Mouse (Mus musculus) embryonic stem cell, embryonic (primary cell): Measurements from ENCODE around the gene Il20rb.

Experiments used
- CTCF ChIA-PET, 4 experiments: fragments of 300-600 bp in 2 of 4; fragments of 350-600 bp in 2 of 4; sonication (Branson Sonifier 250); formaldehyde crosslinking; loops; one replicate each; lab custom pipeline; 2022; ENCODE audit warnings: inconsistent platforms in 2 of 4; lab: Charles Lee
- POLR2A ChIA-PET, 4 experiments: fragments of 300-600 bp in 2 of 4; fragments of 350-600 bp in 2 of 4; sonication (Branson Sonifier 250); formaldehyde crosslinking; loops; one replicate each; lab custom pipeline; 2022; ENCODE audit warnings: antibody characterized with exemption in 4 of 4, inconsistent platforms in 1 of 4; lab: Charles Lee

The Il20rb gene

GRCm38 (mm10) chr9:100454664-100454993, 32.0 kb downstream of the Il20rb start:
- ChIA-PET POLR2A (interaction anchor here in 2 of 4 experiments (0.7 to 1.7 kb wide), 4 partner anchors 189 to 760 kb away, joined by 3 to 13 read pairs (median 4); partner anchors contain the start of gene Pccb (in 1 of the 2)), CTCF (interaction anchor here (0.5 to 2.2 kb wide), 15 partner anchors 8 to 1215 kb away, joined by 3 to 16 read pairs (median 4); partner anchors contain the start of gene Nck1 (in 1 of the 4))

- POLR2A ChIA-PET: interaction anchor here (0.6 to 1.7 kb wide), 8 partner anchors 10 to 759 kb away, joined by 3 to 13 read pairs (median 4); partner anchors contain the start of gene Pccb (in 1 of the 4)
- CTCF ChIA-PET: interaction anchor here (0.5 to 2.2 kb wide), 41 partner anchors 8 to 1216 kb away, joined by 3 to 16 read pairs (median 3); partner anchors contain the start of gene Nck1 (in 1 of the 4)
Measured at GRCm38 (mm10) chr9:100453944-100454663, 32.5 kb downstream of the Il20rb start.

- ChIA-PET POLR2A (interaction anchor here in 1 of 4 experiments (1.6 kb wide), 1 partner anchor 94 kb away, joined by 4 read pairs; the partner anchor contains the start of gene Nck1), CTCF (interaction anchor here in 2 of 4 experiments (0.6 to 2.2 kb wide), 2 partner anchors 212 to 465 kb away, joined by 3 to 5 read pairs; no protein-coding TSS in a partner anchor)
Measured at GRCm38 (mm10) chr9:100452432-100452831, 34.2 kb downstream of the Il20rb start.

GRCm38 (mm10) chr9:100446059-100446686, 40.4 kb downstream of the Il20rb start:
- ChIA-PET POLR2A (interaction anchor here in 1 of 4 experiments (0.5 to 1.2 kb wide), 2 partner anchors 8 to 493 kb away, joined by 3 to 4 read pairs; no protein-coding TSS in a partner anchor), CTCF (interaction anchor here (0.5 to 2.3 kb wide), 58 partner anchors 8 to 1602 kb away, joined by 3 to 18 read pairs (median 4); partner anchors contain the start of gene Nck1 (in 2 of the 4))

- POLR2A ChIA-PET: interaction anchor here in 1 of 4 experiments (0.7 kb wide), 1 partner anchor 749 kb away, joined by 3 read pairs; no protein-coding TSS in a partner anchor
- CTCF ChIA-PET: no interaction called here
Measured at GRCm38 (mm10) chr9:100440111-100440790, 46.3 kb downstream of the Il20rb start.

- ChIA-PET POLR2A (interaction anchor here in 2 of 4 experiments (0.7 to 1.6 kb wide), 2 partner anchors 748 to 750 kb away, joined by 3 read pairs; no protein-coding TSS in a partner anchor), CTCF (no interaction called here)
Measured at GRCm38 (mm10) chr9:100439481-100439880, 47.1 kb downstream of the Il20rb start.

GRCm38 (mm10) chr9:100438994-100439393, 47.6 kb downstream of the Il20rb start:
- ChIA-PET CTCF (no interaction called here), POLR2A (interaction anchor here in 1 of 4 experiments (1.6 kb wide), 1 partner anchor 750 kb away, joined by 3 read pairs; no protein-coding TSS in a partner anchor)

- ChIA-PET POLR2A (interaction anchor here in 2 of 4 experiments (0.6 to 1.3 kb wide), 3 partner anchors 10 to 180 kb away, joined by 3 read pairs; no protein-coding TSS in a partner anchor), CTCF (interaction anchor here in 3 of 4 experiments (1.0 to 1.1 kb wide), 3 partner anchors 9 kb away, joined by 3 to 4 read pairs (median 4); no protein-coding TSS in a partner anchor)
Measured at GRCm38 (mm10) chr9:100436865-100437595, 49.6 kb downstream of the Il20rb start.

- POLR2A ChIA-PET: interaction anchor here in 1 of 4 experiments (1.5 kb wide), 1 partner anchor 13 kb away, joined by 6 read pairs; no protein-coding TSS in a partner anchor
- CTCF ChIA-PET: interaction anchor here in 1 of 4 experiments (0.5 kb wide), 1 partner anchor 23 kb away, joined by 3 read pairs; no protein-coding TSS in a partner anchor
Measured at GRCm38 (mm10) chr9:100431355-100431754, 55.2 kb downstream of the Il20rb start.

GRCm38 (mm10) chr9:100430911-100431310, 55.7 kb downstream of the Il20rb start:
- CTCF ChIA-PET: interaction anchor here in 1 of 4 experiments (1.3 kb wide), 1 partner anchor 16 kb away, joined by 4 read pairs; no protein-coding TSS in a partner anchor
- POLR2A ChIA-PET: interaction anchor here in 1 of 4 experiments (1.5 kb wide), 1 partner anchor 13 kb away, joined by 6 read pairs; no protein-coding TSS in a partner anchor

GRCm38 (mm10) chr9:100419644-100420043, 66.9 kb downstream of the Il20rb start:
- ChIA-PET POLR2A (no interaction called here), CTCF (no interaction called here)

- POLR2A ChIA-PET: interaction anchor here in 1 of 4 experiments (0.7 kb wide), 1 partner anchor 479 kb away, joined by 4 read pairs; no protein-coding TSS in a partner anchor
Measured at GRCm38 (mm10) chr9:100419103-100419502, 67.5 kb downstream of the Il20rb start.

GRCm38 (mm10) chr9:100416756-100417155, 69.8 kb downstream of the Il20rb start:
- ChIA-PET POLR2A (interaction anchor here in 2 of 4 experiments (0.5 to 0.7 kb wide), 2 partner anchors 344 to 685 kb away, joined by 3 to 4 read pairs; no protein-coding TSS in a partner anchor), CTCF (no interaction called here)

More at GRCm38 (mm10) chr9:100419103-100419502, 67.5 kb downstream of the Il20rb start:
- CTCF ChIA-PET: interaction anchor here in 1 of 4 experiments (0.6 to 1.0 kb wide), 2 partner anchors 16 to 23 kb away, joined by 3 read pairs; no protein-coding TSS in a partner anchor

- CTCF ChIA-PET: interaction anchor here in 1 of 4 experiments (1.0 kb wide), 1 partner anchor 21 kb away, joined by 3 read pairs; no protein-coding TSS in a partner anchor
- POLR2A ChIA-PET: interaction anchor here in 2 of 4 experiments (0.5 to 0.7 kb wide), 2 partner anchors 344 to 685 kb away, joined by 3 to 4 read pairs; no protein-coding TSS in a partner anchor
Measured at GRCm38 (mm10) chr9:100416299-100416698, 70.3 kb downstream of the Il20rb start.

GRCm38 (mm10) chr9:100415328-100415979, 71.1 kb downstream of the Il20rb start:
- ChIA-PET POLR2A (no interaction called here), CTCF (interaction anchor here in 1 of 4 experiments (1.0 kb wide), 1 partner anchor 20 kb away, joined by 3 read pairs; no protein-coding TSS in a partner anchor)
